ENCODE assay signal across 30 mouse cellular contexts in genomic region chr2:65663892-65664291, GRCm38 (mm10). TPM values are rescaled to one million over a fixed set of nuclear protein-coding genes. Genes with fewer than 3 reads are reported as not detected.
DNase-seq lines count a peak whose midpoint lies in the region; ATAC-seq and TF ChIP-seq lines count a peak whose summit lies in the region.
"Had no signal": no experiment of that assay in that cellular context is flagged by ENCODE, and none has a peak within 500 bp of the region (broad histone marks: within the 10 kb centered on the region; RNA-seq: fewer than 3 reads in every experiment).

No protein-coding gene starts in this region.

- H3K27me3 ChIP-seq in forebrain, embryonic 10.5 days (ENCODE audit: poor library complexity, severe bottlenecking): no peaks in the 10 kb centered on the region
- H3K27me3 ChIP-seq in forebrain, embryonic 14.5 days (replicated peaks; ENCODE audit: control insufficient read depth, insufficient read depth, low read length): no peaks in the 10 kb centered on the region
- no peaks in the 10 kb centered on the region for H3K27me3 ChIP-seq in intestine, embryonic 15.5 days (replicated peaks)
- no peaks in the 10 kb centered on the region for H3K27me3 ChIP-seq in intestine, postnatal 0 days (replicated peaks; ENCODE audit: control insufficient read depth, insufficient read depth, low read length)
- H3K27me3 ChIP-seq in liver, embryonic 16.5 days (ENCODE audit: control insufficient read depth, insufficient read depth, low read depth, low read length): no peaks in the 10 kb centered on the region
- no peaks in the 10 kb centered on the region for H3K27me3 ChIP-seq in intestine, embryonic 16.5 days (replicated peaks; ENCODE audit: control insufficient read depth, insufficient read depth, low read length)
- H3K27me3 ChIP-seq in stomach, postnatal 0 days (ENCODE audit: control insufficient read depth, insufficient read depth, low read length): no peaks in the 10 kb centered on the region
- H3K27me3 ChIP-seq: CH12.LX; embryonic facial prominence, embryonic 13.5 days; heart, embryonic 15.5 days; hindbrain, embryonic 13.5 days had no signal

- no peak for TF ChIP-seq EP300 in stomach, postnatal 0 days (optimal IDR thresholded peaks at IDR 0.05)

- H3K4me2 ChIP-seq in forebrain, embryonic 14.5 days (ENCODE audit: low read length): no peak overlapping the region
- no peak overlapping the region for H3K4me2 ChIP-seq in intestine, embryonic 15.5 days (replicated peaks)
- no peak overlapping the region for H3K4me2 ChIP-seq in intestine, postnatal 0 days (replicated peaks; ENCODE audit: low read depth)
- no peak overlapping the region for H3K4me2 ChIP-seq in liver, embryonic 16.5 days (ENCODE audit: low read depth, low read length)
- no peak overlapping the region for H3K4me2 ChIP-seq in intestine, embryonic 16.5 days (ENCODE audit: low read depth, low read length)
- H3K4me2 ChIP-seq in stomach, postnatal 0 days (replicated peaks; ENCODE audit: low read depth): no peak overlapping the region
- H3K4me2 ChIP-seq: embryonic facial prominence, embryonic 13.5 days; heart, embryonic 12.5 days; heart, embryonic 15.5 days; hindbrain, embryonic 13.5 days had no signal

- H3K9ac ChIP-seq in forebrain, embryonic 14.5 days (ENCODE audit: low read length): no peak overlapping the region
- H3K9ac ChIP-seq in intestine, embryonic 15.5 days: no peak overlapping the region
- H3K9ac ChIP-seq in intestine, postnatal 0 days (ENCODE audit: low read depth, low read length): no peak overlapping the region
- no peak overlapping the region for H3K9ac ChIP-seq in liver, embryonic 16.5 days (ENCODE audit: low read depth, low read length)
- H3K9ac ChIP-seq in intestine, embryonic 16.5 days (ENCODE audit: low read depth, low read length): no peak overlapping the region
- H3K9ac ChIP-seq in stomach, postnatal 0 days (ENCODE audit: low read length): no peak overlapping the region
- H3K9ac ChIP-seq: embryonic facial prominence, embryonic 13.5 days; heart, embryonic 12.5 days; heart, embryonic 15.5 days; hindbrain, embryonic 13.5 days had no signal

- no peaks in the 10 kb centered on the region for H3K36me3 ChIP-seq in forebrain, embryonic 10.5 days (replicated peaks)
- H3K36me3 ChIP-seq in forebrain, embryonic 14.5 days (ENCODE audit: control insufficient read depth, insufficient read depth, low read length): no peaks in the 10 kb centered on the region
- H3K36me3 ChIP-seq in intestine, embryonic 15.5 days: no peaks in the 10 kb centered on the region
- H3K36me3 ChIP-seq in intestine, postnatal 0 days (ENCODE audit: control insufficient read depth, insufficient read depth): no peaks in the 10 kb centered on the region
- H3K36me3 ChIP-seq in liver, embryonic 16.5 days (ENCODE audit: control insufficient read depth, insufficient read depth): no peaks in the 10 kb centered on the region
- H3K36me3 ChIP-seq in intestine, embryonic 16.5 days (ENCODE audit: control insufficient read depth, insufficient read depth, low read length): no peaks in the 10 kb centered on the region
- H3K36me3 ChIP-seq in stomach, postnatal 0 days (ENCODE audit: control insufficient read depth, insufficient read depth, low read length): no peaks in the 10 kb centered on the region
- H3K36me3 ChIP-seq: embryonic facial prominence, embryonic 10.5 days; embryonic facial prominence, embryonic 13.5 days; G1E; heart, embryonic 12.5 days; heart, embryonic 15.5 days; hindbrain, embryonic 10.5 days; hindbrain, embryonic 13.5 days had no signal

- H3K9me3 ChIP-seq in forebrain, embryonic 10.5 days: no peaks in the 10 kb centered on the region
- H3K9me3 ChIP-seq in forebrain, embryonic 14.5 days (replicated peaks; ENCODE audit: control insufficient read depth, low read length): no peaks in the 10 kb centered on the region
- H3K9me3 ChIP-seq in intestine, embryonic 15.5 days: no peaks in the 10 kb centered on the region
- H3K9me3 ChIP-seq in intestine, postnatal 0 days (ENCODE audit: control insufficient read depth): no peaks in the 10 kb centered on the region
- no peaks in the 10 kb centered on the region for H3K9me3 ChIP-seq in liver, embryonic 16.5 days (replicated peaks; ENCODE audit: control insufficient read depth, low read length)
- H3K9me3 ChIP-seq in intestine, embryonic 16.5 days (ENCODE audit: control insufficient read depth, low read length): no peaks in the 10 kb centered on the region
- no peaks in the 10 kb centered on the region for H3K9me3 ChIP-seq in stomach, postnatal 0 days (ENCODE audit: control insufficient read depth, low read length)
- H3K9me3 ChIP-seq: embryonic facial prominence, embryonic 10.5 days; embryonic facial prominence, embryonic 13.5 days; heart, embryonic 12.5 days; heart, embryonic 15.5 days; hindbrain, embryonic 10.5 days; hindbrain, embryonic 13.5 days had no signal

- H3K4me1 ChIP-seq in forebrain, embryonic 10.5 days: peaks cover 47% of the 10 kb centered on the region
- 0 out of 2 replicates have a peak, but pooled peaks cover 2% of the 10 kb centered on the region for H3K4me1 ChIP-seq in forebrain, embryonic 14.5 days (ENCODE audit: control insufficient read depth, insufficient read depth, low read length)
- no peaks in the 10 kb centered on the region for H3K4me1 ChIP-seq in intestine, embryonic 15.5 days (replicated peaks)
- H3K4me1 ChIP-seq in intestine, postnatal 0 days (replicated peaks; ENCODE audit: control insufficient read depth, insufficient read depth, low read length): no peaks in the 10 kb centered on the region
- no peaks in the 10 kb centered on the region for H3K4me1 ChIP-seq in liver, embryonic 16.5 days (ENCODE audit: control insufficient read depth, low read depth, low read length)
- no peaks in the 10 kb centered on the region for H3K4me1 ChIP-seq in intestine, embryonic 16.5 days (ENCODE audit: control insufficient read depth, insufficient read depth, low read length)
- no peaks in the 10 kb centered on the region for H3K4me1 ChIP-seq in stomach, postnatal 0 days (replicated peaks; ENCODE audit: control insufficient read depth, insufficient read depth)

- TF ChIP-seq CTCF in intestine, postnatal 0 days (IDR thresholded peaks at IDR 0.05; ENCODE audit: low read depth): no peak
- no peak for TF ChIP-seq CTCF in stomach, postnatal 0 days (IDR thresholded peaks at IDR 0.05; ENCODE audit: low read depth)

- H3K4me3 ChIP-seq in forebrain, embryonic 10.5 days: no peak overlapping the region
- no peak overlapping the region for H3K4me3 ChIP-seq in forebrain, embryonic 14.5 days (ENCODE audit: low read depth, low read length)
- no peak overlapping the region for H3K4me3 ChIP-seq in intestine, embryonic 15.5 days (replicated peaks)
- no peak overlapping the region for H3K4me3 ChIP-seq in intestine, postnatal 0 days (ENCODE audit: low read depth, low read length)
- H3K4me3 ChIP-seq in liver, embryonic 16.5 days (ENCODE audit: low read depth, low read length): no peak overlapping the region
- H3K4me3 ChIP-seq in intestine, embryonic 16.5 days (ENCODE audit: low read length): no peak overlapping the region
- no peak overlapping the region for H3K4me3 ChIP-seq in stomach, postnatal 0 days (ENCODE audit: low read depth, low read length)
- H3K4me3 ChIP-seq: embryonic facial prominence, embryonic 10.5 days; embryonic facial prominence, embryonic 13.5 days; erythroblast, embryonic 14.5 days; heart, embryonic 12.5 days; heart, embryonic 15.5 days; hindbrain, embryonic 10.5 days; hindbrain, embryonic 13.5 days had no signal

- no peak for DNase-seq in forebrain, embryonic 10.5 days (ENCODE audit: extremely low spot score, low spot score)
- no peak for DNase-seq in forebrain, embryonic 14.5 days (ENCODE audit: low spot score)
- DNase-seq in liver: no peak
- DNase-seq in stomach, postnatal 0 days (ENCODE audit: low spot score): no peak
- DNase-seq: adrenal gland, postnatal 10 days; adrenal gland, postnatal 36 days; B cell, adult 2 months; cerebellum, adult 8-10 months; cerebellum, postnatal 10 days; cerebellum, postnatal 36 days; embryo, embryonic 11 days; gastrocnemius, postnatal 25 days; heart, adult 18-20 months; heart, postnatal 10 days; heart, postnatal 36 days had no signal

- peak overlapping the region; percentile 84 for H3K27ac ChIP-seq in forebrain, embryonic 10.5 days
- no peak overlapping the region for H3K27ac ChIP-seq in forebrain, embryonic 14.5 days (ENCODE audit: low read depth, low read length)
- no peak overlapping the region for H3K27ac ChIP-seq in intestine, embryonic 15.5 days
- H3K27ac ChIP-seq in intestine, postnatal 0 days (ENCODE audit: low read depth, low read length): no peak overlapping the region
- H3K27ac ChIP-seq in liver, embryonic 16.5 days (ENCODE audit: low read length): no peak overlapping the region
- no peak overlapping the region for H3K27ac ChIP-seq in intestine, embryonic 16.5 days (ENCODE audit: low read length)
- no peak overlapping the region for H3K27ac ChIP-seq in stomach, postnatal 0 days (replicated peaks)
- H3K27ac ChIP-seq: embryonic facial prominence, embryonic 10.5 days; embryonic facial prominence, embryonic 13.5 days; heart, embryonic 15.5 days; hindbrain, embryonic 10.5 days; hindbrain, embryonic 13.5 days had no signal

- no peak for ATAC-seq in forebrain, embryonic 14.5 days
- ATAC-seq in intestine, embryonic 15.5 days: peak; percentile 52; the same call in 1 of the 2 replicates
- ATAC-seq in intestine, postnatal 0 days: no peak
- peak; percentile 60; the same call in 1 of the 2 replicates for ATAC-seq in liver, embryonic 16.5 days (ENCODE audit: low read depth)
- peak; percentile 71 for ATAC-seq in intestine, embryonic 16.5 days
- ATAC-seq in stomach, postnatal 0 days (ENCODE audit: low FRiP score, low TSS enrichment): no peak
- ATAC-seq: hindbrain, embryonic 16.5 days; Patski had no signal

RNA-seq across cellular contexts. Expression of gene Scn2a, which starts 43.3 kb away (rescaled TPM):
- polyA plus RNA-seq in forebrain, embryonic 10.5 days (2016; fragmentation: Nextera tagmentation; extraction: Ambion mirVana): 2.2 and 2.7 TPM in 2 replicates
- polyA plus RNA-seq in forebrain, embryonic 14.5 days (2014; fragmentation: Nextera tagmentation; extraction: Ambion mirVana): 20.6 and 28.6 TPM in 2 replicates
- polyA plus RNA-seq in intestine, embryonic 15.5 days (2015; fragmentation: Nextera tagmentation; extraction: Ambion mirVana): 2.3 and 3.0 TPM in 2 replicates
- polyA plus RNA-seq in intestine, postnatal 0 days (2015; fragmentation: Nextera tagmentation; extraction: Ambion mirVana): 0.69 and 1.3 TPM in 2 replicates
- polyA plus RNA-seq in liver, embryonic 16.5 days (2015; fragmentation: Nextera tagmentation; extraction: Ambion mirVana): 0.06 and 0.11 TPM in 2 replicates
- 1.6 and 1.7 TPM in 2 replicates for polyA plus RNA-seq in intestine, embryonic 16.5 days (2015; fragmentation: Nextera tagmentation; extraction: Ambion mirVana)
- polyA plus RNA-seq in stomach, postnatal 0 days (2015; fragmentation: Nextera tagmentation; extraction: Ambion mirVana): 1.6 and 1.7 TPM in 2 replicates
- polyA plus RNA-seq: erythroblast, embryonic 14.5 days; G1E had no signal

Comparison
In these comparisons a context has a peak if more than half of its experiments do, and no peak if none do; other contexts are left out.
1. ATAC-seq: peak in intestine, embryonic 15.5 days (single experiment), liver, embryonic 16.5 days (single experiment) and intestine, embryonic 16.5 days (single experiment); none in forebrain, embryonic 14.5 days (single experiment), intestine, postnatal 0 days (single experiment) and stomach, postnatal 0 days (single experiment).